31 mouse cellular contexts compared by ENCODE assay signal in genomic region chr7:128150970-128151369, GRCm38 (mm10). TPM values are rescaled to one million over a fixed set of nuclear protein-coding genes. Genes with fewer than 3 reads are reported as not detected.
"Had no signal": no experiment of that assay in that cellular context is flagged by ENCODE, and none has a peak within 500 bp of the region (broad histone marks: within the 10 kb centered on the region; RNA-seq: fewer than 3 reads in every experiment).

No protein-coding gene starts in this region.

- H3K27ac ChIP-seq: embryonic facial prominence, embryonic 10.5 days; embryonic facial prominence, embryonic 12.5 days; embryonic facial prominence, embryonic 13.5 days; embryonic facial prominence, embryonic 15.5 days; forebrain, embryonic 10.5 days; forebrain, embryonic 12.5 days; forebrain, embryonic 13.5 days; forebrain, embryonic 15.5 days; gastrocnemius, adult 2 months; heart, adult 2 months had no signal

- H3K4me2 ChIP-seq: embryonic facial prominence, embryonic 12.5 days; embryonic facial prominence, embryonic 13.5 days; embryonic facial prominence, embryonic 15.5 days; forebrain, embryonic 12.5 days; forebrain, embryonic 13.5 days; forebrain, embryonic 15.5 days had no signal

- H3K27me3 ChIP-seq: embryonic facial prominence, embryonic 12.5 days; embryonic facial prominence, embryonic 13.5 days; forebrain, embryonic 12.5 days; forebrain, embryonic 13.5 days; forebrain, embryonic 15.5 days had no signal

- H3K36me3 ChIP-seq: embryonic facial prominence, embryonic 10.5 days; embryonic facial prominence, embryonic 12.5 days; embryonic facial prominence, embryonic 13.5 days; embryonic facial prominence, embryonic 15.5 days; forebrain, embryonic 10.5 days; forebrain, embryonic 12.5 days; forebrain, embryonic 15.5 days had no signal

- H3K4me3 ChIP-seq: embryonic facial prominence, embryonic 10.5 days; embryonic facial prominence, embryonic 12.5 days; embryonic facial prominence, embryonic 13.5 days; embryonic facial prominence, embryonic 15.5 days; erythroblast, embryonic 14.5 days; forebrain, embryonic 10.5 days; forebrain, embryonic 12.5 days; forebrain, embryonic 13.5 days; forebrain, embryonic 15.5 days; gastrocnemius, adult 2 months; heart, adult 2 months had no signal

- H3K4me1 ChIP-seq: embryonic facial prominence, embryonic 10.5 days; embryonic facial prominence, embryonic 12.5 days; embryonic facial prominence, embryonic 13.5 days; embryonic facial prominence, embryonic 15.5 days; forebrain, embryonic 10.5 days; forebrain, embryonic 12.5 days; forebrain, embryonic 13.5 days; forebrain, embryonic 15.5 days had no signal

- H3K9me3 ChIP-seq: embryonic facial prominence, embryonic 10.5 days; embryonic facial prominence, embryonic 12.5 days; embryonic facial prominence, embryonic 13.5 days; embryonic facial prominence, embryonic 15.5 days; forebrain, embryonic 10.5 days; forebrain, embryonic 12.5 days; forebrain, embryonic 13.5 days; forebrain, embryonic 15.5 days had no signal

- ATAC-seq: forebrain, embryonic 13.5 days; forebrain, embryonic 14.5 days; forebrain, embryonic 15.5 days; forebrain, embryonic 16.5 days; forebrain, postnatal 0 days had no signal

- DNase-seq: cerebellum, adult 2 months; cerebellum, adult 8-10 months; cerebellum, adult 9-10 months; cerebellum, adult 9-11 months; cerebellum, postnatal 10 days; cerebellum, postnatal 14 days; cerebellum, postnatal 25 days; cerebellum, postnatal 36 days; embryo, embryonic 11 days; forebrain, postnatal 0 days; gastrocnemius, adult 2 months; gastrocnemius, postnatal 10 days; gastrocnemius, postnatal 14 days; gastrocnemius, postnatal 25 days; gastrocnemius, postnatal 36 days; heart, adult 18-20 months; heart, adult 2 months had no signal

- H3K9ac ChIP-seq: embryonic facial prominence, embryonic 12.5 days; embryonic facial prominence, embryonic 13.5 days; embryonic facial prominence, embryonic 15.5 days; forebrain, embryonic 12.5 days; forebrain, embryonic 13.5 days; forebrain, embryonic 15.5 days; forebrain, postnatal 0 days had no signal

RNA-seq across cellular contexts. Expression of gene Itgad, which starts 3.2 kb away (rescaled TPM):
- polyA plus RNA-seq: embryonic facial prominence, embryonic 10.5 days; embryonic facial prominence, embryonic 11.5 days; embryonic facial prominence, embryonic 12.5 days; embryonic facial prominence, embryonic 13.5 days; embryonic facial prominence, embryonic 14.5 days; embryonic facial prominence, embryonic 15.5 days; erythroblast, embryonic 14.5 days; forebrain, embryonic 10.5 days; forebrain, embryonic 11.5 days; forebrain, embryonic 12.5 days; forebrain, embryonic 13.5 days; forebrain, embryonic 14.5 days; forebrain, embryonic 15.5 days; forebrain, embryonic 16.5 days had no signal

RNA-seq across cellular contexts. Expression of gene Itgax, which starts 21.6 kb away (rescaled TPM):
- polyA plus RNA-seq: embryonic facial prominence, embryonic 10.5 days; embryonic facial prominence, embryonic 11.5 days; embryonic facial prominence, embryonic 12.5 days; embryonic facial prominence, embryonic 13.5 days; erythroblast, embryonic 14.5 days; forebrain, embryonic 10.5 days; forebrain, embryonic 11.5 days; forebrain, embryonic 15.5 days; forebrain, embryonic 16.5 days had no signal

RNA-seq across cellular contexts. Expression of gene Cox6a2, which starts 55.2 kb away (rescaled TPM):
- polyA plus RNA-seq: embryonic facial prominence, embryonic 10.5 days; erythroblast, embryonic 14.5 days; forebrain, embryonic 10.5 days; forebrain, embryonic 11.5 days; forebrain, embryonic 13.5 days; forebrain, embryonic 15.5 days; forebrain, embryonic 16.5 days had no signal
